Mouse (Mus musculus) spleen, postnatal 4 days (tissue): ENCODE results near the gene Phlda3.

Source experiments
- DNase-seq, 2 experiments: peaks; one replicate each; pipeline ENCODE4 v3.0.0; 2022; ENCODE audit warnings: low spot score in 2 of 2

Phlda3 gene

DNA sequence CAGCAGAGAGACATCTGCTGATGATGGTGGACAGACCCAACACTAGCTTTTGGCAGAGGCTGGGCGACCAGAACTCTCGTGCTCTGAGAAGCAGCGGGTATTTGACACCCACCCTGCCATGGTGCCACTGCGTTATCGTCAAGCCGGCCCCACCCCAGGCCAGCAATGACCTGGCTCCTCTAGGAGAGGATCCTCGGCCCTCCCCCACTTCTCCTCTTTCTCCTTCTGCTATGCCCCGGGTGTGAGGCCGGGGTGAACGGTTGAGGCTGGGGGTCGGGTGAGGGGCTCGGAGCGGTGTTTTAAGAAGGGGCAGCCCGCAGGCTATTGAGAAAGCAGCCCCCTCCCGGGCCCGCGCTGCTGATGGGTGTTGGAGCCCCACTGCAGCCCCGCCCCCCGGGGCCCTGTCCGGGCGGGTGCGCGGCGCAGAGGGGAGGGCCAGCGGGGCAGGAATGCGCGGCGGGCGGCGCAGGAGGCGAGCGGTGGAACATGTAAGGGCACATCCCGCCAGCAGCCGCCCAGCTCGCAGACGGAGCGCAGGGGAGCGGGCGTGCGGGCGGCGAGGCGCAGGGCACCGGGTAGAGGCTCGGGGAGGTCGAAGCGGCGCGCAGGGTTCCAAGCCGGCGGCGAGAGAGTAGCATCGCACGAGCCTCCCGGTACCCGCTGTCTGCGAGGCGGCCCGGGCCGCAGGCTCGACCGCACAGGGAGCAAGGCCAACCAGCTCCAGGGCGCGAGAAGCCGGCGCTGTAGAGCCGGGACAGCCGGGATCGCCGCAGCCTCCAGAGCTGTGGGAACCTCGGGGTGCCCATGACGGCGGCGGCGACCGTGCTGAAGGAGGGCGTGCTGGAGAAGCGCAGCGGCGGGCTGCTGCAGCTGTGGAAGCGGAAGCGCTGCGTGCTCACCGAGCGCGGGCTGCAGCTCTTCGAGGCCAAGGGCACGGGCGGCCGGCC is at the start of gene Phlda3:
Gene Phlda3, plus strand, starts transcription at position 475 of the 947 bp plus-strand sequence.
- DNase-seq: peak; percentile 24 to 76

DNA sequence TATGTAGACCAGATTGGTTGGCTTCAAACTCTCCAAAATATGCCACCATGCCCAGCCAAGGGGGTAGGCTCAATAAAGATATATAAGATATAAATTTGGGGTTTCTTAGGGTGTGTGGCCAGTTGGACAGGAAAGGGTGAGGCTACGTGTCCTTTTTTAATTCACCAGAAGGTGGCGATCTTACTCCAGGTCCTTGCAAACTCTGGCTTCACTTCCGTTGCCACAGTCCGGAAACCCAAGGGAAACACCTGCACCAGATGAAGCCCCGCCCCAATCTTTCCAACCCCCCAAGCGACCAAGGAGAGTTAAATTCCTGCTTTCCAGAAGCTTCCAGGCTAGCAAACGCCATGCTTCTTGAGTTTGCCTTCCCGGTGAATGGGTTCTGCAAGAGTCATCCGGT is 46.4 kb upstream of the Phlda3 start:
- DNase-seq: peak; percentile 72 to 84

- DNase-seq: no peak
Observed at GRCm38 (mm10) chr1:135719983-135720382, 45.9 kb upstream of the Phlda3 start, which contains the start of gene Csrp1. Gene Csrp1 (plus strand): TSS chr1:135720061.

- no peak for DNase-seq
Observed at GRCm38 (mm10) chr1:135723016-135723415, 42.9 kb upstream of the Phlda3 start.

DNA sequence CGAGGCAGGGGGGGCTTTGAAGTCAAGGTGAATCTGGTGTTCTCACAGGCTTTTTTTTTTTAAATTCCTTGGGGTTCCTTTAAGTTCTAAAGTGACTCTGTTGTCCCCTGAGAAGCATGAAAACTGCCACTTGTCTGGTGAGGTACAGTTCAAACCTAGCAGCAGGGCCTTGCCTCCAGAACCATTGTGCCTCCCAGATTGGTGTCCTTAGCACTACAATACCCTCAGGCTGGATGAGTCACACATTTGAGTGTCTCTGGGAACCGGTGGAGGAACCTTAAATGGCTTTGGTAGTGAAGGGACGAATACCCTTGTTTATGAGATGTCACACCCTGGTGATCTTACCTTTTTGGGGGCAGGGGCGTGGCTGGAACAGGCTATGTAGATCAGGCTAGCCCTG is 41.8 kb upstream of the Phlda3 start:
- no peak for DNase-seq

- DNase-seq: no peak
Observed at GRCm38 (mm10) chr1:135725324-135725723, 40.6 kb upstream of the Phlda3 start.

- DNase-seq: no peak
Observed at GRCm38 (mm10) chr1:135725936-135726335, 40.0 kb upstream of the Phlda3 start.

DNA sequence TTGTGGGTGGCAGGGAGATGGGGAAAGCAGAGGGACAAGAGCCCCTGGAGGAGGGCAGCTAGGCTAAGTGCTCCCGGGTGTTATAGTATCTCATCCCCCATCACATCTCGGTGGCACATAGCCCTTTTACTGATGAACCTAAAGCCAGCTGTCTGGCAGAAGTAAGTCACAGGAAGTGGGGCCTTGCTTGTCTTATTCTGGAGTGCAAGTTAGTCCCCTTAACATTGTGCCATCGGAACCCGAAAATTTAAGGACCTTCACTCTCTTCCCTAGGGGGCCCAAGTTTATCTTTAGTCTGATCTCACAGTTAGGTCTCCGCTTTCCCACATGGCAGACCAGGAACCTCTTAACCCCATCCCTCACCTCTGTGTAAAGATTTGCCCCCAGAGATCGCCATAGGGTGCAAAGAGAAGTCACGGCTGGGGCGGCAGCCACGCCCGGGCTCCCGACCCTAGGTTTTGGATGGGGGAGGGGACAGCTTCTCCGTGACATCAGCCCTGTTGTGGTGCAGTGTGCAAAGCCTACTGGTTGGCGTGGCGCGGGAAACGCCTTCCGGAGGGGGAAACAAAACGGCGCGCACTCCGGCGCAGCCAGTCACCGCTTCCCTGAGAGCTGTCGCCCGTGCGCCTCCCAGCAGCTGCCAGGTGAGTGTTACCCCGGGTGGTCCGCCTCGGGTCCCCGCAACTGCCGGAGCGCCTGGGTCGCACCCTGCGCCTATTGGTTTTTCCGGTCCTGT is 37.1 kb upstream of the Phlda3 start:
- peak; percentile 85 to 92 for DNase-seq

DNA sequence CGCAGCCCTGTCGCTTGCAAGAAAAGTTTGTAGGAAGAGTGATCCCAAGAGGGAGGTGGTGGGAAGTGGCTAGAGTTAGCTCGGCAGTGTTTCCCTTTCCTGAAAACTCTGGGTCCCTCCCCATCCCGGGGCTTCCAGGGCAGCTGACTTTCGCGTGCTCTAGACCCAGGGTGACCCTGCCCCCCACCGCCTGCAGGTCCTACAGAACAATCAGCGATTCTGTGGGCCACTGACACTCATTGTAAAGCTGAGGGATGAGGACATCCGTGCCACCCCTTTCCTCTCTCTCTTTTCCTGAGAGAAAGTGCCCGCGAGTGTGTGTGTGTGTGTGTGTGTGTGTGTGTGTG is 36.6 kb upstream of the Phlda3 start:
- DNase-seq: peak in 1 of 2 experiments; percentile 35

- no peak for DNase-seq
Observed at GRCm38 (mm10) chr1:135729821-135730220, 36.1 kb upstream of the Phlda3 start.

GRCm38 (mm10) chr1:135730296-135730695 is 35.6 kb upstream of the Phlda3 start:
- no peak for DNase-seq

DNA sequence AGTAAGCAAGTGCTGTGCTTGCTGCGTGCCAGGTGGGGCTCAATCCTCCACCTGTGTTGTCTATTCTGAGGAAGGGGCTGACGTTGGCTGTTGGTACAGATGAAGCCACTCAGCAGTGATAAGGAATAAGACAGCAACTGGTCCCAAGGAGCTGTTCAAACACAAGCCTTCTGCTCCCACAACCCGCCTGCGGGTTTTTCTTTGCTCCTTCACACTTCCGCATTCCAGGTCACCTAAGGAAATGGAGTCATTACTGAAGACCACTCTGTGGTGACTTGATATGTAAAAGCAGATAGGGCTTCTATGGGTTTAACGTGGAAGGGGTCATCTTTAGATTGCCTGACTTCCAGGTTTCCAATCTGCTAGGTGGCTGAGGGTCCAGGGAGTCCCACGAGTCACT is 34.5 kb upstream of the Phlda3 start:
- no peak for DNase-seq

GRCm38 (mm10) chr1:135731897-135732684 is 33.8 kb upstream of the Phlda3 start:
- DNase-seq: no peak

DNA sequence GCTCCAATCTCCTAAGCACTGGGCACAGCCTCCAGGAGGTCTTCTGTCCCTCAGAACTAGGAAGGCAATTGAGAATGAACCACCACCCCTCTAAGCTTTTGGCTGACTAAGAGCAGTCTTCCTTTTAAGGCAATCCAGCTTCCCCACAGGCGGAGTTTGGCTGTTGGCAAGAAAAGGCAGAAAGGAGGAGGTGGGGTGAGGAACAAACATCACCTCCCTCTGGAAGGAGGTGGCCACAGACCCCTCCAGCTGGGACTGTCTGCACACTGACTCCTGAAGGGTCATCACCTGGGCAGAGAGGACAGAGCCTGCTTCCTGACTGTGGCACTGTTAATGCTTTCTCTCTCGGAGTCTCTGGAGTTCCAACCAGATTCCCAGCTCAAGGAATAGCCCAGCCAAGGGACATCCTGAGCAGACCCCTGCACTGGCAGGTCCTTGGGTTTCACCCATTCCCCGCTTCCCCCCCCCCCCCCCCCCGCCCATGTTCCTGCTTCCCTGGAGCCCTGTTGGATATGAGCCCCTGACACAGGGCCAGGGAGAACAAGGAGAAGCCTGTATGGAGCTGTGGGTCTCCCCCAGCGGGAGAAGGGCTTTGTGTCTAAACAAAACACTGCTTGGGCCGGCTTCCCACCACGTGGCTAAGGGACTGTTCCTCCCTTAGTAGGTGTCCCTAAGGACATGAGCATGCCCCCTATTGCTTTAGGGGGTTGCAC is 31.5 kb upstream of the Phlda3 start:
- DNase-seq: no peak

DNA sequence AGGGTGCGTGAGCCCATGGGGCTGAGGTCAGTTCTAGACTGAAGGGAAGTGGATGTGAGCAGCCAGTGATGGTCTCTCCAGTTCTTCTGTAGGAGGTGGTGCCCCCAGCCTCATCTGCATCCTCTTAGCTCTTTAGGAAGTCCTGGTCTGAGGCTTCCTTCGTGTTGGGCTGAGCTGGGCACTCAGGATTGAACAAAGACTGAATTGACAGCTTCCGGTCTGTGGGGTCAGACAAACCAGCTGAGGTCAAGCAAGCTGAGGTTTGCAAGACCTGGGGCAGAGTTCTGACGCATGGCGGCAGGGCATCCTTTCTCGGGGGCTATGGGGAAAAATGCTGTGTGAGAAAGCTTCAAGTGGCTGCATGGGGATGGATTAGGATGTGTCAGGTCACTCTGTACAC is 30.5 kb upstream of the Phlda3 start:
- no peak for DNase-seq

GRCm38 (mm10) chr1:135744987-135745386 is 20.9 kb upstream of the Phlda3 start:
- DNase-seq: no peak

- no peak for DNase-seq
Observed at GRCm38 (mm10) chr1:135746248-135746647, 19.7 kb upstream of the Phlda3 start.

DNA sequence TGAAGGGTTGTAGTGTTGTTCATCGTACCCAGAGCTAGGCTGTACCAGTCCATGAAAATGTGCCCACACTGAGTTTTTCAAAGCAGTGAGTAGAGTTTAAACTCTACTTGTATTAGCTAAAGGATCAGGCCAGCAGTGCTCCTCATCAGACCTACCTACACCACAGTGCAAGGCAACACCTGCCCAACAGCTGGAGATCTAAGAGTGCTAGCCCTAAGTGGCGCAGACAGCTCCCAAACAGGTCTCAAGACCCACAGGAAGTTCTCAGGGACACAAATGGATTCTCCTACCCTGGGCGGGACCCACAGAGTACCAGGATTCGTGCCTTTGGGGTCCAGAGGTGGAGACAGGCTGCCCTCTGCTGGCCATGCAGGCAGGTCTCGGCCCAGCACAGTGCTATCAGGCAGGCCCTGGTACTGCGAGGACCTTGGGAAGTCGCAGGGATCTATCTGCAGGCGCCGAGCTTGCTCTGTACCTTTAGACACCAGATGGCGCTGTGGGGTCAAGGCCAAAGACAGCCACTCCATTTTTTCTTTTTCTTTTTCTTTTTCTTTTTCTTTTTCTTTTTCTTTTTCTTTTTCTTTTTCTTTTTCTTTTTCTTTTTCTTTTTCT is 13.1 kb upstream of the Phlda3 start:
- DNase-seq: peak; percentile 86 to 95

DNA sequence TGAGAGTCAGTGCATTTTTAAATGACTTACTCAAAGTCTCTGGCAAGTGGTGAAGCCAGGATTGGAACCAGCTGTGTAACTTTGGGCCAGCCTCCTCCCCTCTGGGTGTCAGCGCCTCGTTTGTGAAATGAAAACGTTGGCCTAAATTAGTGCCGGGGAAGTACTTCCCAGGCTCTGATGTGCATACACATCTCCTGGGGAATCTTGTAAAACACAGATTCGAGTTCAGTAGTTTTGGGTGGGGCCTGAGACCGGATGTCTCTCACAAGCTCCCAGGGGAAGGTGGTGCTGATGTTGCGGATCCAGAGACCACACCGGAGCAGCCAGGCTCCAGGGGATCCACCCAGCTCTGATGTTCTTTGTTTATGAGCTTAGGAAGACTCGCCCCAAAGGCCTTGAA is 10.6 kb upstream of the Phlda3 start:
- DNase-seq: no peak

GRCm38 (mm10) chr1:135755913-135756312 is 10.0 kb upstream of the Phlda3 start:
- DNase-seq: no peak

- no peak for DNase-seq
Observed at GRCm38 (mm10) chr1:135757287-135757686, 8.6 kb upstream of the Phlda3 start.
